ENCODE assay signal across 8 mouse cellular contexts in the genomic region with DNA sequence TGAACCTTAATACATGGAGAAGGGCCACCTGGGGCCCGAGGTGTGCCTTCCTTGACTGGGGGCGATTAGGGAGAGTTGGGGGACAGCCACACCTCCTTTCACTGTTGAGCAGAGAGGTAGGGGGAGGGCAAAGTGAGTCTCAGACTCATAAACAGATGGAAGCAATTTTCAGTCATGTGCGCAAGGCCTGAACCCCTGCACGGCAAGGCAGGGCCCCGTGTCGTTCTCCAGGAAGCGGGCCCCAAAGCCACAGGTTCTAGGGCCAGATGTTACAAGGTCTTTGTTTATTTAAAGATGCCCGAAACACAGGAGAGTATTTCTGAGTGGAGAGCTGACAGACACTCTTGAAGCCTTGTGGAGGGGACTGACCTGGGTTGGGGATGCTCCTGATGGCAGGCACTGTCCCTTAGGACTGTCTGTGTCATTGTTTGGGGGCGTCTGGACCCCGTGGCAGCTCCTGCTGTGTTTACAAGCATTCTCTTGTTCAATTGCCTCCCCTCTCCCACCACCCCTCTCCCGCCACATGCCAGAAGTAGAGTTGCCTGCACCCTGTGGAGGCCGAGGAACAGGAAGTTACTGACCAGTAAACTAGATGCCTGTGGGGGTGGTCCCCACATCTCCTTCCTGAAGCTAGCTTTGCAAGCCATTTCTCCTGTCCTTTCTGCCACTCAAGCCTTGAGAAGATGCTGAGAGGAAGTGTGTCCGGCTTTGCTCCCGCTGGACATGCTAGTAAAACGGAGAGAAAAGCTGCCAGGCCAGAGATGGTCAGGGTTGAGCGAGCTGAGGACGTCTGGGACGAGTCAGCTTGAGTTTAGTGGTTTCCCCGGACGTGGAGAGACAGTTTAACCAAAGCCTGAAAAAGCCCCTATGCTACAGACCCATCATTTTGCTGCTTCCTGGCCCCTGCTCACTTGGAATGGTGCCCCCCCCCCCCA.
DNase-seq lines count a peak whose midpoint lies in the region; ATAC-seq lines count a peak whose summit lies in the region.

No protein-coding gene starts in this region.

- peaks cover 35% of the 10 kb centered on the region for H3K36me3 ChIP-seq in kidney, embryonic 15.5 days
- H3K36me3 ChIP-seq in intestine, embryonic 15.5 days: peaks cover 20% of the 10 kb centered on the region

- no peak for DNase-seq in kidney, adult 9 months
- no peak for DNase-seq in cerebellum, adult 9-10 months
- DNase-seq in adrenal gland, adult 8-10 months: no peak

- no peak overlapping the region for H3K4me3 ChIP-seq in kidney, embryonic 15.5 days (replicated peaks)
- no peak overlapping the region for H3K4me3 ChIP-seq in intestine, embryonic 15.5 days (replicated peaks)

- H3K9me3 ChIP-seq in kidney, embryonic 15.5 days (replicated peaks): no peaks in the 10 kb centered on the region
- H3K9me3 ChIP-seq in intestine, embryonic 15.5 days: no peaks in the 10 kb centered on the region

- 0 out of 2 replicates have a peak overlapping the region, but pooled peaks have one; percentile 12 for H3K4me2 ChIP-seq in kidney, embryonic 15.5 days
- peak overlapping the region; percentile 17; the same call in 1 of the 2 replicates for H3K4me2 ChIP-seq in intestine, embryonic 15.5 days (replicated peaks)

- no peaks in the 10 kb centered on the region for H3K27me3 ChIP-seq in kidney, embryonic 15.5 days
- H3K27me3 ChIP-seq in intestine, embryonic 15.5 days (replicated peaks): no peaks in the 10 kb centered on the region

- peaks cover 64% of the 10 kb centered on the region for H3K4me1 ChIP-seq in kidney, embryonic 15.5 days
- peaks cover 61% of the 10 kb centered on the region for H3K4me1 ChIP-seq in intestine, embryonic 15.5 days (replicated peaks)

- no peak for ATAC-seq in kidney, embryonic 15.5 days (replicated peaks; ENCODE audit: low FRiP score)
- peak; percentile 75 for ATAC-seq in activated CD4-positive, CD25-positive, alpha-beta regulatory T cell, adult 4 months
- ATAC-seq in intestine, embryonic 15.5 days: no peak
- peak; percentile 30 for ATAC-seq in neutrophil, adult 5-6 weeks (ENCODE audit: extremely low read depth, insufficient number of reproducible peaks, low FRiP score, poor library complexity, severe bottlenecking)
- ATAC-seq in megakaryocyte-erythroid progenitor cell, adult 5-6 weeks (replicated peaks; ENCODE audit: low FRiP score, low TSS enrichment, poor library complexity, severe bottlenecking): no peak

- H3K27ac ChIP-seq in kidney, embryonic 15.5 days: peak overlapping the region; percentile 81
- H3K27ac ChIP-seq in intestine, embryonic 15.5 days: peak overlapping the region; percentile 64

- 17% methylated on average over 20 of the region's 20 CpGs for WGBS in kidney, embryonic 15.5 days
- 29% methylated on average over 20 of the region's 20 CpGs for WGBS in intestine, embryonic 15.5 days

- no peak overlapping the region for H3K9ac ChIP-seq in kidney, embryonic 15.5 days
- 0 out of 2 replicates have a peak overlapping the region, but pooled peaks have one; percentile 3 for H3K9ac ChIP-seq in intestine, embryonic 15.5 days

Comparison
In these comparisons a context has a peak if more than half of its experiments do, and no peak if none do; other contexts are left out.
1. ATAC-seq: peak in activated CD4-positive, CD25-positive, alpha-beta regulatory T cell, adult 4 months (single experiment) and neutrophil, adult 5-6 weeks (single experiment); none in kidney, embryonic 15.5 days (single experiment), intestine, embryonic 15.5 days (single experiment) and megakaryocyte-erythroid progenitor cell, adult 5-6 weeks (single experiment).